Mouse (Mus musculus): ENCODE data around the gene Ezr. TPM values are rescaled to one million over a fixed set of nuclear protein-coding genes. Genes with fewer than 3 reads are reported as not detected.

The Ezr gene
- total RNA-seq, 2 experiments from 2014 or later, result 39.3 to 43.6 TPM

DNA sequence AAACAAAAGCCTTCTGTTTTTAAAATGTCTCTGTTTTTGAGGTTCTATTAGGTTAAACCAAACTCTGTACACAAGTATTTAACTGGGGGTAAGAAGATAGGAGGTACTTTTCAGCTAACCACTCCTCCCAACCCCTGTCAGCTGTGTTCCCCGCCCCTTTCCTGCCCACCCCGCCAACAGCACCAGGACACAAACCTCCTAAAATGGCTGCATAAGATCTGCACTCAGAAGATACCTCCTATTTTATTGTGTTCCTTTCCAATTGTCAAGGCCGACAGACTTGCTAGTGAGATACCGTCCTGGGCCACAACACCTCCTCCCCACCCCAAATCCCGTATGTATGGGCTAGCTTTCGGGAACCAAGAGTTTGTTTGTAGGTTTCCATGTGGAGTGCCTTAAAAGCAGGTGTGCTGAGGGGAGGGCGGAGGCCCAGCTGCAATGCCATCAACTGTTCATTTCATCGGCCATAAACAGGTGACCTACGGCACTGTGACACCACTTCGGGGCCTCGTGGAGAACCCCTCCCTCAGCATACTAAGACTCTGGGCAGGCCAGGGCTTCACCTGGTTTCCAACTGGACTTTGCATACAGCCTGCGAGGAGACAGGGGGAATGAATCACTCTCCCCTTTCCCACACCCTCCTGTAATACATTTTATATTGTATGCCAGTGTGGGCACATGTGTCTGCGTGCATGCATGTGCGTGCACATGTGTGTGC lies 9.2 kb downstream of the Ezr start:
- intact Hi-C loops (cut with DNase I), result no loop called here

DNA sequence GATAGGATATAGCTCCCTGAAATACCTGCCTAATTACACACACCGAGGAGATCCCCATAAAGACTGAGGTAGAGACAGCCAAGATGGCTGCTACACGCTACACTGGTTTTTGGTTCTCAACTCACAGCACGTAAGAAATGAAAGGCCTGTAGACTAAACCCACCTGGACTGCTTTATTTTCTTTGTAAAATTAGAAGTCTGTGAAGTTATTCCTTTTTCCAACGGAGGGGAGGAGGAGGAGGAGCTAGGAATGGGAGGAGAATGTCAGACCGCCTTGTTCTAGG lies 10.2 kb downstream of the Ezr start:
- intact Hi-C loops (cut with DNase I), result no loop called here

More for the DNA sequence above, 9.2 kb downstream of the Ezr start:
- no peak for DNase-seq (ENCODE audit: low spot score)

DNA sequence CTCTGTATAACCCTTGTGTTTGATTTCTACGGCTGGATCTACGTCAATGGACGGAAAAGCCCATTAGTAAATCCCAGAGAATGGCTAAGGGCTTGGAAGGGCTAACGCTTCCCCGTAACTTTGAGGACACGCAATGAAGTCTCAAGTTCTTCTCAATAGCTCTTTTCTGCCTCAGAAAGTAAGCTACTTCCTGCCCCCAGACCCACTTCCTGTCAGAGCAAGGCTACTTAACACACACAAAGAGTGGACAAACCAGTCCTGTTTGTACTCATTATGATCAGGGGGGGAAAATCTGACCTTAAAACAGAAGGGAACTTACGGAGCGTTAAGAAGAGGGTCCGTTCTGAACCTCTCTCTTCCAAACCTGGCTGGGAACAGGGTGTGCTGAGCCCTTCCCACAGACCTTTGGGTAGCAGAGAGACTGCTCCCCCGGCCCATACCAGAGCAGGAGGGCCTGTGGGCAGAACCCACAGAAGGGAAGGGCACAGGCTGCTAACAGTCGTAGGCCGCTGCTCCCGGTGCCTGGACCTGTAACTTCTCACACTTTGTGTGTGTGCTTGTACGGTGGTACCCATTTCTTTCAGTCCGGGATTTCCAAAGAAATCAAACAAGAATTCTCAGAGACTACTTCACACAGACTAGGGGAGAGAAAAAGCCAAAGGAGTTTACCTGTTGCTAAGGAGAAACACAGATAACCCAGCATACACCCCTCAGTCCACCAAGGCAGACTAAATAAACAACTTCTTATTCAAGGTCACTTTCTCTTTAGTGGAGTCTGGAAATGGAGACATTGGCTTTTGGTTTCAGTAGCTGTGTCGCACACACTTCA lies 10.7 kb downstream of the Ezr start:
- DNase-seq (ENCODE audit: low spot score), result no peak
- intact Hi-C loops (cut with DNase I), result no loop called here

More for the DNA sequence above, 10.2 kb downstream of the Ezr start:
- DNase-seq (ENCODE audit: low spot score), result no peak

DNA sequence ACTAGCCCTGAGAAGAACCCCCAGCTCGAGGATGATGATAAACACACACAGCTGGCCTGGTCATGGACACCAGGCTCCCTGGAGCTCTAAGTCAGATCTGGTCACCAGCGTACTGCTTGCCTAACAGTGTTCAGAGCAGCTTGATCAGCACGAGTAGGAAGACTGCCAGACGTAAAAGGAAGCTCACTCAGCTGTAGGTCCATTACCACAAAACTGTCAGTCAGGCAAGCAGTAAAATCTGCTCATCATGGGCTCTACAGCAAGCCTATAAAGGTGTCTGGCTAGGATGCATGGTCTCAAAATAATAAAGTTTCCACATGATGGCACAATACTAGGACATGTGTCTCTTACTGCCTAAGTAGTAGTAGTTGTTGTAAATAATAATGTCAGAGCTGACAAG lies 13.0 kb downstream of the Ezr start:
- intact Hi-C loops (cut with DNase I), result no loop called here
- no peak for DNase-seq (ENCODE audit: low spot score)

DNA sequence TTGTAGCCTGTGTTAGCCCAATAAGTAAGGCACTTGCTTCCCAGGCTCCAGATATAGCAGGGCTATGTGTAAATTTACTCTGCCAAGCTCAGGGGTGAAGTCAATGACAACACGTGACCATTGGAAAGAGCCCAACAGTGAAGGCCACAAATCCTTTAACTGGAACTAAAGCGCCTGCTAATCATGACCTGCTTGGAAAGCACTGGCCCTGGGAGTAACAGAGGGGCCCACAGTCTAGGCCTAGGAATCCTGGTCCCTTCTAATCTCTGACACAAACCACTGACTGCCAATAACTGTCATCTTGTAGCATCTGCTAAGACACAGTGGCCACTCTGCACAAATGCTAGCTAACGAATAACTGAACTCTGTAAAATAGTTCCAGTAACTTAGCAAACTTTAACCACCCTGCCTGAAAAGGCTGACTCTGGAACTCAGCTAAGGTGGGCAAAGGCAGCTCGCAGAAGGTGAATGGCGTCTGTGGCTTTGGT lies 14.2 kb downstream of the Ezr start:
- no peak for DNase-seq (ENCODE audit: low spot score)
- intact Hi-C loops (cut with DNase I), result no loop called here

DNA sequence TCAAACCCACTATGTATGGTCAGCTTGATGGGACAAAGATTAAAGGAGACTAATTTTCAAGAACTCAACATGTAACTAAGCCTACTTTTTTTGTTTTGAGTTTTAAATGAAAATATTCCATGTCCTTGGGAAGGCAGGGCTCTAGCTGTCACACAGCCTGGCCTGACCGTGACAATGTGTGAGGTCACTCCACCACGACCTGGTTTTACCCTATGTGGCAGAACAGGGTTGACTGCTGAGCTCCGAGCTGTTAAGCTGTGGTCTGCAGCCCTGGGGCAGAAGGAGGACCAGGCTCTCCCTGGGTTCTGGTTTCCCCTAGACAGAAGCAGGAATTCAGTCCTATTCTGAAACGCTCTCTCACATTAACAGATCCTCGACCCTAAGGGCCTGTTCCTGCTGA lies 14.8 kb downstream of the Ezr start:
- intact Hi-C loops (cut with DNase I), result no loop called here
- DNase-seq (ENCODE audit: low spot score), result no peak

DNA sequence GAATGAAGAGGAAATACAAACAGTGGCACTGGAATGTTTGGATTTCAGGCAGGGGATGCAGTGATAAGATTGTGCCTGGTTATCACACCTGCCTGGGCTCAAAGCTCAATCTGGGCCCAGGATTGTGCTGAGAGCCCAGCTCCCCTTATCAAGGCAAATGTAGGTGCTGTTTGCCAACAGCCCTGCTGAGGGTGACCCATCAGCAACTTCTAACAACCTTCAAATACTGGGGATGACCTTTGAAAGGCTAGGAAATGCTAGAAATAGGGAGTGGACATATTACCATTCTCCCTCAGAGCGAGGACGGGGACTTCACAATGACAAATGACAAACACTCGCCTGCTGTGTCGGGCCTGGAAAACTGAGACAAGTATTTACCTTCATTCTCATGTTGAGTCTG lies 15.8 kb downstream of the Ezr start:
- no peak for DNase-seq (ENCODE audit: low spot score)
- intact Hi-C loops (cut with DNase I), result no loop called here

DNA sequence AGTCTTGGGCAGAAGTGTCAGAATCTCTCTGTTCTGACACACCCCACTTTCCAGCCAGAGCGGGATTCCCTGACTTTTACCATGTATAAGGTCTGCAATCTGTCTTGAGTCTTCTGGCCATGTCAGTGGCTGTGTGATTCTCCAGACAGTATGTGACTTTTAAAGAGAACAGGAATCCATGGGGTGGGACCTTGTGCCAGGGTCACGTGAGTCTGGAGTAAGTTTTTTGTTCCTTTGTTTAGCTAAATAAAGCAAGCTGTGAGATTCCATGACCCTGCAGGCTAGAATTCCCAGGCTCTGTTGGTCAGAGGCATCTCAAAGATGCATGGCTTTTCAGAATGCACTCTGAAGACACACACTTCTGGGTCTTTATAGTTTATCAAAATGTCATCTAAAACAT lies 16.7 kb downstream of the Ezr start:
- intact Hi-C loops (cut with DNase I), result no loop called here
- DNase-seq (ENCODE audit: low spot score), result no peak

DNA sequence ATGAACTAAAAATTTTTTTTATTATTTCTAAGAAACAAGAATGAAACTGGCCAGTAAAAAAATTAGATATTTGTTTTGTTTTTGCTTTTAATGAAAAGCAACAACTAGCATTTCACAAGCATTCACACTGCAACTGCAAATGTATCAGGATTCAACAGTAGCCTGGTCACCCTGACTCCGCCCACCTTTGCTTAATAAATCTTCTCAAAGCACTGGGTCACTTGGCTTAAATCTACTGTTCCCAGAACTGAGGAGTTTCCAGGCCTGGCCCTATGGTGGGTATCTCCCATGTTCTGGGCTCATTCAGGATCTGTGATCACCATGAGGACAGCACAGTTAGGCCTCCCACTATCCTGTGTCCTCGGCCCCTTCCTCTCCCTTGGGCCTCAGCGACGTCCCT lies 17.9 kb downstream of the Ezr start:
- DNase-seq (ENCODE audit: low spot score), result no peak
- intact Hi-C loops (cut with DNase I), result no loop called here

DNA sequence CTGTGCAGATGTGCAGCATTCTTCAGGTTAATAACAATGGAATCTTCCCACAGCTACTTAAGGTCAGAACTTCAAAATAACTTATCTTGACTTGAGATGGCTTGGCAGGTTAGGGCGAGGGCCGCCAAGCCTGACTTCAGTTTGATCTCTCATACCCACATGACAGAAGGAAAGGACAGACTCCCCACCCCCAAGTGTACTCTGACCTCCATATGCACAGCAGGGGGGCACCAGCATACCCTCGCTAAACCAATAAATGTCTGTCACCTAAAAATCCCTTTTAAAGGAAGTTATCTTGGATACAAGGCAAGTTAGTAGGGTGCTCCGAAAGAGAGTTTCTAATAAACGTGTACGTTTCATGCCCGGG lies 18.4 kb downstream of the Ezr start:
- intact Hi-C loops (cut with DNase I), result no loop called here
- DNase-seq (ENCODE audit: low spot score), result no peak

DNA sequence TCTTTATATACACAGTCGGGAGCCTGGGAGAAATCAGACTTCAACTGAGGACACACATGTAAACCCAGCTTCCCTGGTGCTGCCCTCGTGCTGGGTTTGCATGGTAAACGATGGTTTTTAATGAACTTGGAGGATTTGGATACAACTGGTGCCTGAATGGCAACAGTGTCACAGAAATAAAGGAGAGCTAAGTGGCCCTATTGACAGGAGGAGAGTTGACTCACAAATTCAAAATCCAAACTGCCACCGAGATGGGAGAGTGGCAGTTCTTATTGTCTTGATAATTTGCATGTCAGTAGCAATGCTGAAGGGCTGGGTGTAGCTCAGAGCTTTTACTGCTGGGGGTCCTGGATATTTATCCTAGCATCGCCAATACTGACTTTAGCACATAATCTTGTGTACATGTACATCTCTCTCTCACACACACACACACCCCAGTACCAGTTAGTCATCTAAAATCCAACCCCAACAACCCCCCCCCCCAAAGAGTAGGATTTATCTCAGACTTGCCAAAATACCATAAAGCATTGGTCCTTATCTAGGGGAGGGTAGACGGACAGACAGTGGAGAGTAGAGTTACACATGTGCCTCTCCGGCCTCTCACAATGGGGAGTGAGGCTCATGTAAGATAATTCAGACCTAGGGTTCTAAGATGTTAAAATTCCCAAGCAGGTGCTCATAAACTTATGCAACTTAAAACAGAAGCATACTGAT lies 18.9 kb downstream of the Ezr start:
- DNase-seq (ENCODE audit: low spot score), result no peak
- intact Hi-C loops (cut with DNase I), result no loop called here

DNA sequence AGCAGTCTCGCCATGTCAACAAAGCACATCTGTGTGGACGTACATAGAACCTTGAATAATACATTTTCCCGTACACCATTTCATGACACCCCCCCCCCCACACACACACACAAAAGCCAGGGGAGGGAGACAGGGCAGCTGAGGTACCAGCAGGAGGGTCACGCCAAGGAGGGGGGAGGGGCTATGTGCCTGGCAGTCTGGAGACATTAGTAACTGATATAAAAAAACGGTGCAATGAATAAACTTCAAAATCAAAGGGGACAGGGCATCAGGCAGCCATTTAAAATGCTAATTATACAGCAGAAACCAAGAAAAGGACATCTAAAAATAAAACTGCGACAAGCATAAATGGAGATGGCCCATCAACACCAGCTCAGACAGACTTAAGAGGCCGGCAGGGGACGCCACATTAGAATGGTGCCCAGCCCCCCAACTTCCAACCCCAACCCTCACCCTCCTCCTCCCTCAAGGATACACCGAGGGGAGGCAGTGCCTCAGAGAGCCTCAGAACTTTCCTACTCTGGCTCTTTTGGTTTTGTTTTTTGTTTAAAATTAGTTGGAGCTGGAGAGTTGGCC lies 22.8 kb downstream of the Ezr start:
- intact Hi-C loops (cut with DNase I), result no loop called here
- no peak for DNase-seq (ENCODE audit: low spot score)

DNA sequence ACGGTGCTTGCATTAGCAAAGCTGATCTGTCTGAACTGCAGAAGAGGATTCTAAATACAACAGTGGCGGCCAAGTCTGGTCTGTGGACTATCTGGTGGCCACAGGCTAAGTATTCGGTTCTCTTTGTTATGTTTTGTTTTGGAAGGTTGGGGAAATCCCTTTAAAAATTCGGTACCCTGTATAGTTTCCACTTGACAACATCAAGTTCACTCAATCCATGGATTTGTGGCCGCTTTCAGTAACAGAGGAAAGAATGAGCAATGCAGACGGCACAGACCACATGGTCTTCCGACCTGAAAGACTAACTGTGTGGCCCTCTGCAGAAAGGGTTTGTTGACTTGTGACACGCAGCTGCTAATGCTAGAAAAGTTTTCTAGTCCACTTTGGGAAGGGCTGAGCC lies 23.7 kb downstream of the Ezr start:
- no peak for DNase-seq (ENCODE audit: low spot score)
- intact Hi-C loops (cut with DNase I), result no loop called here

DNA sequence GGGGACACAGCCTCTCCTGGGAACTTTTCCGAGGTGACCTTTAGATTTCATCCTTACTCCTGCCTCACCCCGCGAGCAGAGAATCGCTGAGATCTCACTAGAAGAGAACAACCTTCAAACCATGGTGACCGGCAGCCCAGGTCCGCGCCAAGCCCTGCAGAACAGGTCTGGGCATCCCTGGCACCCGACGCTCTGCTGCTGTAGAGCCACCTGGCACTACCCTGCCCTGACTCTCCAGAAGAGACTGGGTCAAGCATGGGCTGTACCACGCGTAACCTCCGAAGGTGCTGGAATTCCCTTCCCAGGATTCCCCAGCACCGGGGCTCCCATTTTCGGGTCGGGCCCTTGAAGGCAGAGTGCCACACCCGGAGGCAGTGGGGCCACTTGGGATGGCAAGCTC lies 24.7 kb downstream of the Ezr start:
- DNase-seq (ENCODE audit: low spot score), result no peak
- intact Hi-C loops (cut with DNase I), result no loop called here

DNA sequence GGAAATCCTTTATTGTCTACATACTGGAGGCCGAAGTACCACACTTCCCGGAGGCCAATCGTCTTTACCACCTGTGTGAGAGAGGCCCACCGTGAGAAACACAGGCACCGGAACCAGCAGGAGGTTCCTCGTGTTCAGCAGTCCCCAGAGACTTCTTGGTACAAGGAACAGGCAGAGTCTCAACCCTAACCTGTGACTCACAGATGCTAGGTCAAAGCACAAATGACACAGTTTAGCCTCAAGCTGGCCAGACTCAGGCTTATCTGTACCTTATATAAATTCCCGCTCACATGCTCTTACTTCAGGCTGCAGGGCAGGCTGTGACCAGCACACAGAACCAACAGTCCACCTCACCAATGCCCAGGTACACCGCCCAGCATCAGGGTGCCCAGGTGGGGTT lies 26.7 kb downstream of the Ezr start:
- DNase-seq (ENCODE audit: low spot score), result no peak
- intact Hi-C loops (cut with DNase I), result no loop called here

DNA sequence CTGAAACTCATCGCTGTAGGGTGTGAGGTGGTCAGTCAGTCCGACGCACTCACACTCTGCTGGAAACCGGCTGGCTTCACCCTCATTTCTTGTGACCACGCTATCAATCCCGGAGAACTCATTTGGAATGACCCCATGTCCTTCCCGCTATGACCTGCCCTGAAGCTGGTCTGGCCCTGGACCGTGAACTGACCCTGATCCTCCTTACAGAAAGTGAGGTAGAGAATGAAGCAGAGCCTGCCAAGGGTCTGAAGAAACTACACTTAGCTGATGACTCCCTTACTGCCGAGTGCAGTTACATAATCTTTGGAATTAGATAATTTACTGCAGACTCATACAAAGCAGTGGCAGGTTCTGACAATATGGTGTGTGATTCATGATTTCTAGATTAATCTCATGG lies 27.4 kb downstream of the Ezr start:
- intact Hi-C loops (cut with DNase I), result no loop called here
- DNase-seq (ENCODE audit: low spot score), result no peak

DNA sequence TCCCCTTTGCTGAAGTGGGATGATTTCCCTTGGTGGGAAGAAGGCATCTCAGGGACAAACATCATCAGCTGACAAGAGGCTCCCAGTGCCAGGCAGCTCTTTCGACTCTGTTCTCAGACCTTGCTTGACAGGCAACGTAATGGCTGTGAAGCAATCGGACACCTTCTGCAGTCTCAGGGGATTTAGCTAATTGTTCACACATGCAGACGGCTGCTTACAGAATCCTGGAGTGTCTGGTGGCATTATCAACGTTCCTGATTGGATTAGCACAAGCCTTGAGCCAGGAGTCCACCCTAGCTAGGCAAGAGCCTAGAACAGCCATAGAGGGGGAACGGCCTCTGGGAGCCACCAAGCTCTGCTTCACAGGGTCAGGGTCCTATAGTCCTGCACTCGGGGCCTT lies 30.2 kb downstream of the Ezr start:
- no peak for DNase-seq (ENCODE audit: low spot score)
- intact Hi-C loops (cut with DNase I), result no loop called here

DNA sequence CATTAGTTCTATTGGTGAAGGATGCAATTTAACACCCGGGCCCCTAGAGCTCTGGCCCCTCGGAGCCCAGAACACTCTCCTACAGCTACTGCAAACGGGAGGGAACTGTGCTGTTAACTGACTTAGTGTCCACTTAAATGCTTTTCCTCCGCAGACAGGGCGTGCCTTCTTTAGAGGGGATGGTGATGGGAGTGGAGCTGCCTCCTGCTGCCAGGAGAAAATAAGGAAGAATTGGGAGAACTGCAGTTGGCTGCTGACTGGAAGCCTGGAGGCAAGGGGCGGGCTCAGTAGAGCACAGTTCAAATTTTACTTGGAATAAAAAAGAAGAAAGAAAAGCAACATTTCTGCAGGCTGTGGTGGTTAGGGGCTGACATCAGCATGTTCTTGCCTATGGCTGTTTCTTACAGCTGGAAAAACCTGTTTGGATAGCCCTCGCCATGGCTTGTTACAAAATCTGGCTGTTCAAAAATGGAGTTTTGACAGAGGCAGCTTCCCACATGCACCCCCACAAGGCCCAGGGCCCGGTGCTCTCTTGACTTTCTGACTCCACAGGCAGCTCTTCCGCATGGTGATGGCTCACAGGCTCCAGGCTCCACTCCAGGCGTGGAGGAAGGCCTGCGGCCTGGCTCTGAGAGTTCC lies 31.2 kb downstream of the Ezr start:
- intact Hi-C loops (cut with DNase I), result no loop called here
- DNase-seq (ENCODE audit: low spot score), result no peak

DNA sequence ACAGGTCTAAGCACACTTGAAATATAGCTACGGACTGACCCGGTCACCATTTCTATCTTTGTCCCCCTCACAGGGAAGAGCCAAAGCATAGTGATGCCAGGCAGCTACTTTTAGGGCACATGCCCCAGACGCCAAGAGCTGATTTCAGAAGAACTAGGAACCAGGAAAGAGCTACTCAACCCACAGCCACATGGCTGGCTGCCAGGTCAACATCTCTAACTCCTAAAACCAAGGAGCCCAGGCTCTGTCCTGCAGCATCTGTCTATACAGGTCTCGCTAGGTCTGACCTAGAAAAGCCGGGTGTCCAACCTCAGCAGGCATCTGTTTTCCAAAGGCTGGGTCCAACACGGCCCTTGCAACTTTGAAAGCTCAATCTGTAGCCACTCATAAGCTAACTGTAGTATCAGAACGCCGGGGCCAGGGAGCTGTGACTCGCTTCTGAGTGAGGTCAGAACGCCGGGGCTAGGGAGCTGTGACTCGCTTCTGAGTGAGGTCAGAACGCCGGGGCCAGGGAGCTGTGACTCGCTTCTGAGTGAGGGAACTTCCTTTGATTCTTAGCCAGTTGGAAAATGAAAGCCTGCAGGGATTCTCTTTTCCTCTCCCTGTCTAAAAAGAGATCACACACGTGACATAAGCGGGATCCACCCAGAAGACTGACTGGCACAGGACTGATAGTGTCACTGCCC lies 33.7 kb downstream of the Ezr start:
- intact Hi-C loops (cut with DNase I), result no loop called here
- no peak for DNase-seq (ENCODE audit: low spot score)

DNA sequence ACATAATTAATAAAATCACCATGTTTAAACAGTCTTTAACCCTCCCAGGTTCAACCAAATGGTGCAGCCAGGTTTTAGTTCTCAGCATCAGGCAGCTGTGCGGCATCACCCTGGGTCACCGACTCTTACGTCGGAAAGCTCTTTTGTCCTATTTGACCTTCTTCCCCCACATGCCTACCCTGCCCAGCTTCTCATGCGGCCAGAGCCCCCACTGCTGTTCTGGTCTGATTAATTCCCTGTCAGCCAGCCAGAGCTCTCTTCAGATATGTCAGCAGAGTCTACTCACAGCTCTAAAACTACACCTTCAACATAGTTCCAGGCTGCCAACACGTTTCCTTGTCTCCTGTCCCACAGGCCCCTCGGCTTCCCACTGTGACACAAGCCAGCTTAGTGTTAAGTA lies 35.1 kb downstream of the Ezr start:
- intact Hi-C loops (cut with DNase I), result no loop called here
- DNase-seq (ENCODE audit: low spot score), result no peak
